Mouse (Mus musculus): Measurements from ENCODE around the gene Eef1akmt1. TPM values are rescaled to one million over a fixed set of nuclear protein-coding genes. Genes with fewer than 3 reads are reported as not detected.
A peak's percentile ranks its signal among the peaks of the same experiment; 100 is the strongest.

Eef1akmt1 gene
- polyA plus RNA-seq, 1 experiment from 2014 or later: 80.2 TPM

DNA sequence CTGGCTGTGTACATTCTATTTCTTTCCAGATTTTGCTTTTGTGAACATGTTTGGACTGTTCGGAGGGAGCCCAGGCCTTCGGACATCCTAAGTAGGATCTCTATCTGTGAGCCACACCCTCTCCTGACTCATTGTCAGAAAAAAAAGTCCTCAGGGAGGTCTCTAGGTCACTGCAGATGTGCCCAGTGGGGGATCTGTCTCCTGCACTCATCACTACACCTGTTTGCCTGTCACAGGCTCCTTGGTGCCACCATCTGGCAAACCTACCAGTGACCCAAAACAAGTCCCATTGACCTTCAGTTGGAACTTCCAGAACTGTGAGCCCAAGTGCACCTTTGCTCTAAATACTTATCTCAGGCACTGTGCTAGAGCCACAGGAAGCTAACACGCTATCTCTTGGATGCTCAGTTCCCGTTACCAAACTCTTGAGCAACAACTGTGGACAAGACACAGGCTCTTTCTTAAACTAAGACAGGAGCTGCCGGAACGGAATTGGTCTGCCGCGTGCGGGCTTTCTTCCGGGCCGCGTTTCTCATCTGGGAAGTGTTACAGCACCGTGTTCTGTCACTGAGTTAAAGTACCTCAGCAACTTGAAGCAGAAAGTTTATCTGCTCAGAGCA lies 27.9 kb downstream of the Eef1akmt1 start:
- no peak for ATAC-seq (ENCODE audit: low FRiP score)
- Histone ChIP-seq H3K4me3 (no peak overlapping the region), H3K9ac (no peak overlapping the region), H3K27me3 (peaks cover 3% of the 10 kb centered on the region; the same call in 1 of the 2 replicates), H3K4me2 (replicated peaks) (no peak overlapping the region), H3K9me3 (replicated peaks) (no peaks in the 10 kb centered on the region), H3K36me3 (no peaks in the 10 kb centered on the region; the same call in 1 of the 2 replicates), H3K27ac (no peak overlapping the region), H3K4me1 (peaks cover 2% of the 10 kb centered on the region; the same call in 1 of the 2 replicates)
- 94% methylated on average over 13 of the region's 13 CpGs for WGBS

DNA sequence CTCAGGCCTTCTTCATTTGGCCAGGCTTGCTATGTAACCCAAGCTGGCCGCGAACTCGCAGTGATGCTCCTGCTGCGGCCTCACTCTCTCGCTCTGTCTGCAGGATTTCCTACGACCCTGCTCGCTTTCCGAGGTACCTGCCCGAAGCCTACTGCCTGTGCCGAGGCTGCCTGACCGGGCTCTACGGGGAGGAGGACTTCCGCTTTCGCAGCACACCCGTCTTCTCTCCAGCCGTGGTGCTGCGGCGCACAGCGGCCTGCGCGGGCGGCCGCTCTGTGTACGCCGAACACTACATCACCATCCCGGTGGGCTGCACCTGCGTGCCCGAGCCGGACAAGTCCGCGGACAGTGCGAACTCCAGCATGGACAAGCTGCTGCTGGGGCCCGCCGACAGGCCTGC lies 29.2 kb downstream of the Eef1akmt1 start:
- H3K4me1 ChIP-seq: peaks cover 12% of the 10 kb centered on the region
- no peak overlapping the region for H3K27ac ChIP-seq
- 53% methylated on average over 34 of the region's 34 CpGs for WGBS
- H3K9ac ChIP-seq: no peak overlapping the region
- no peaks in the 10 kb centered on the region; the same call in 1 of the 2 replicates for H3K36me3 ChIP-seq
- peak overlapping the region; percentile 23; the same call in 1 of the 2 replicates for H3K4me2 ChIP-seq (replicated peaks)
- H3K4me3 ChIP-seq: no peak overlapping the region
- no peak for ATAC-seq (ENCODE audit: low FRiP score)
- H3K27me3 ChIP-seq: peaks cover 3% of the 10 kb centered on the region; the same call in 1 of the 2 replicates
- H3K9me3 ChIP-seq (replicated peaks): no peaks in the 10 kb centered on the region

DNA sequence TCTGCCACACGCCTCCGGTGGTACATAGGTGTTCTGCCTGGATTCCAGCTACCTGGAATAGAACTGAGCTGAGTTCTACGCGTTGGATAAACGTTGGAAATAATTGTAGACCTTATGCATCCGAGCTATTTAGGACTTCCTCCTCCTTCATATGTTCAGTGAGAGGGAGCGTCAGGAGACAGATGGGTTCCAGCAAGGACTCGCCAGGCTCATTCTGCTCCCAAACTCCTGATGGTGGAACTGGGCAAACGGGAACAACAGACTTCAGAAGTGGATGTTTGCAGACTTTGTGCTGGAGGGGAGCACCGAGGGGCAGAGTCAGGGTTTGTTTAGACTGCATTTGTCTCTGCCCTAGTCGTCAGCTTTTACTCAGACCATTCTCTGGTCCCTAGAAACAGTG lies 30.7 kb downstream of the Eef1akmt1 start:
- Histone ChIP-seq H3K4me1 (peaks cover 15% of the 10 kb centered on the region), H3K9ac (no peak overlapping the region), H3K27ac (no peak overlapping the region), H3K9me3 (replicated peaks) (no peaks in the 10 kb centered on the region), H3K36me3 (no peaks in the 10 kb centered on the region; the same call in 1 of the 2 replicates), H3K4me3 (no peak overlapping the region), H3K4me2 (replicated peaks) (no peak overlapping the region), H3K27me3 (peaks cover 6% of the 10 kb centered on the region)
- WGBS: 88% methylated on average over 11 of the region's 11 CpGs
- no peak for ATAC-seq (ENCODE audit: low FRiP score)

DNA sequence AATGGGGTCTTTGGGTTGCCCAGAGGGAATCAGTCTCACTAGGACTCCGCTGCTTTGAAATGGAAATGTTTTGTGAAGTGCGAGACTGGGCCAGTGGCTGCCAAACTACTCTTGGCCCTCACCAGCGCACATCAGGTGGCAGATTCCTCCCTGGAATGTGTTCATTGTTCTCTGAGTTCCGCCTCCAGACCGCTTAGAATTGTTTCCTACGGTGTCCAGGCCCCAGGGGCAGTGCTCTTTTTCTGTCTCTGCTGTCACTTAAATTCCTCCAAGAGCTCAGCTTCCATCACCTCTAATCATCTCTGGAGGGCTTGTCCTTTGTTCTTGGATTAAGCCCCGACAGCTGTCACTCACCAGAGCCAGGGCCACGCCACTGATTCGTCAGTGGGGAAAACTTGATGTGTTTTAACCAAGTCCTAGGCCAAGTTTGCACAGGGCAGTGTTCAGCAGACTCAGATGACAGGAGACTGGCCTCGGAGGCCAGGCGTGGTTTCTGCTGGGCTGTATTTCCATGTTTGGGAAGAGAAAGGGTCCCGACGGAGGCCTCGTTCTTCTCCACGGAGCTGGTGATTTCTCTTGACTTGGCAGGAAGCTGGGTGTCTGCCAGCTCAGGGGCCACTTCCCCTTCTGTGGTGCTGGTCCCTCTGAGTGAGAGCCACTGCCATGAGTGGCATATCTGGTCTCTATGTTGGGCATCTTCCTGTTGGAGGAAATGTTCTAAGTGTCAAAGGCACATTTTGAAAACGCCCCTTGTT lies 34.0 kb downstream of the Eef1akmt1 start:
- no peak overlapping the region for H3K9ac ChIP-seq
- H3K27me3 ChIP-seq: peaks cover 20% of the 10 kb centered on the region
- H3K9me3 ChIP-seq (replicated peaks): no peaks in the 10 kb centered on the region
- peaks cover 29% of the 10 kb centered on the region for H3K4me1 ChIP-seq
- 0 out of 2 replicates have a peak overlapping the region, but pooled peaks have one; percentile 5 for H3K27ac ChIP-seq
- no peaks in the 10 kb centered on the region for H3K36me3 ChIP-seq
- no peak overlapping the region for H3K4me3 ChIP-seq
- peak; percentile 36; the same call in 1 of the 2 replicates for ATAC-seq (ENCODE audit: low FRiP score)
- H3K4me2 ChIP-seq (replicated peaks): peak overlapping the region; percentile 9; the same call in 1 of the 2 replicates
- 6% methylated on average over 16 of the region's 16 CpGs for WGBS

DNA sequence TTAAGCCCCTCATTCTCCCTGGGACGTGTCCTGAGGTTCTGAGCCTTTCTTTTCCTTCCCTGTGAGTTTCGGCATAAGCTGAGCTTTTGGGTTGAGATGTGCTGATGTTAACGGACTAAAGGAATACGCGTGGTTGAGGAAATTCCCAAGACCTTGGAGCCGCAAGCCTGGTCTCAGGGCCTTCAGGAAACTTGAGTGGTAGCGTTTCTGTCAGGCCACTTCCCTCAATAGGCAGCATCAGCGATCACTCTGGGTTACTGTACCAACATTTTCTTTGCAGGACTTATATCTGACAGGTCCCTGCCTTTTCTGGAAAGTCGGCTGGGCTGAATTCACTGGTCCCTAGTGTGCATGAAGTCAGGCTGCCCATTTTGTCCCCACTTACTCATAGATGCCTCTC lies 34.6 kb downstream of the Eef1akmt1 start:
- no peaks in the 10 kb centered on the region for H3K9me3 ChIP-seq (replicated peaks)
- no peak overlapping the region for H3K9ac ChIP-seq
- no peak overlapping the region for H3K4me2 ChIP-seq (replicated peaks)
- H3K27ac ChIP-seq: 0 out of 2 replicates have a peak overlapping the region, but pooled peaks have one; percentile 5
- 33% methylated on average over 9 of the region's 9 CpGs for WGBS
- H3K36me3 ChIP-seq: no peaks in the 10 kb centered on the region
- peaks cover 29% of the 10 kb centered on the region for H3K4me1 ChIP-seq
- H3K4me3 ChIP-seq: no peak overlapping the region
- peaks cover 18% of the 10 kb centered on the region for H3K27me3 ChIP-seq
- no peak for ATAC-seq (ENCODE audit: low FRiP score)

DNA sequence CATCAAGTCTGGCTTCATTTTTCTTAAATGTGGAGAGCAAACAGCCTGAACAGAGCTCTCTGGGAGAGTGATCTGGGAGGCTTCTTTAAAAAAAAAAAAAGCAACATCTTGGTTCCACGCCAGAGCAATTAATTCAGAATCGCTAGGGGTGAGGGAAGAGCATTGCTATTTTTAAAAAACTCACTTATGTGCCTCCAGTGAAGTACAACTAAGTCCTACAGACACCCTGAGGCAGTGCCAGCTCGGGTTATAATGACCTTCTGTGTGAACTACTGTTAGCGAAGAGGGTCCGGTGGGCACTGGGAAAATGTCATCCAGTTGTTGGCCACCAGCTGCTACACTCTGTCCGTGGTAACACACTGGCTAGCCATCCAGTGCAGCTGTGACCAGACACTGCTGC lies 35.8 kb downstream of the Eef1akmt1 start:
- Histone ChIP-seq H3K36me3 (no peaks in the 10 kb centered on the region), H3K27me3 (peaks cover 18% of the 10 kb centered on the region), H3K4me2 (replicated peaks) (no peak overlapping the region), H3K27ac (no peak overlapping the region), H3K4me1 (peaks cover 29% of the 10 kb centered on the region), H3K9ac (no peak overlapping the region), H3K4me3 (no peak overlapping the region), H3K9me3 (replicated peaks) (no peaks in the 10 kb centered on the region)
- WGBS: 73% methylated on average over 6 of the region's 6 CpGs
- no peak for ATAC-seq (ENCODE audit: low FRiP score)

DNA sequence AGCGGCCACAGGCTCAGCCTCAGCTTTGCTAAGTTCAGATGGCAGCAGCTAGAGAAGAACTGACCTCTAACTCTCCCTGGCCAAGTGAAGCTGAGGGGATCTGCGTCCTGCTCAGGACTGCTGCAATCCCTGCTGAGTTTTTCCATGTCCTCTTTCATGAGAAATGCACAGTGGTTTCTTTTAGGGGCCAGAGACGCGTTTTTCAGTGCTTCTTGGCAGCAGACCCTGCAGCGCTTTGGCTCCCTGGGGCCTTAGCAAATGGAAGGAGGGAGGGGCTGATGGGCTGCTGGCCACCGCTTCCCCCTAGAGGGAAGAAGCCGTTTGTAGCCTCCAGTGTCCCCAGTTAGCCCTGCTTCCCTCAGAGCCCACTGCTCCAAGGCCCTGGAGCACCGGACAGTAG lies 36.5 kb downstream of the Eef1akmt1 start:
- Histone ChIP-seq H3K27ac (no peak overlapping the region), H3K4me3 (no peak overlapping the region), H3K9ac (no peak overlapping the region), H3K27me3 (peaks cover 18% of the 10 kb centered on the region), H3K9me3 (replicated peaks) (no peaks in the 10 kb centered on the region), H3K4me2 (replicated peaks) (0 out of 2 replicates have a peak overlapping the region, but pooled peaks have one; percentile 6), H3K4me1 (peaks cover 29% of the 10 kb centered on the region), H3K36me3 (no peaks in the 10 kb centered on the region)
- ATAC-seq (ENCODE audit: low FRiP score): 0 out of 2 replicates have a peak, but pooled peaks have one; percentile 41
- 11% methylated on average over 8 of the region's 8 CpGs for WGBS

DNA sequence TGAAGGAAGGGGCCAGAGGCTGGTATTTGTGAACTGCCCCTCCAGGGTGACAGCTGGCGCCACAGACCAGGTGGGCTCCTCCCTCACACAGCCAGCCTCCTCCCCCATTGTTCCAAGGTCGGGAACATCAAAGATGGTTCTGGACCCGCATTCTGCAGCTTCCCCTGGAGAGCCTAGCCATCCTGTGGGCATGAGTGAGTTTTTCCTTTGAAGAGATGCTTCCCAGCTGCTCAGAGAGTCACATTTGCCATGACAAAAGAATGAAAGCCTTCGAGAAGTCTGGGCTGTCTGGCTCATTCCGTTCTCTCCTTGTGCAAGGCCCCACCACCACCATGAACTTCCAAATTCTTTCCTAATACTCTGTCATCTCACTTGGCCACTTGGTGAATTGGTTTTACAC lies 37.1 kb downstream of the Eef1akmt1 start:
- H3K9ac ChIP-seq: no peak overlapping the region
- no peaks in the 10 kb centered on the region for H3K9me3 ChIP-seq (replicated peaks)
- H3K4me3 ChIP-seq: no peak overlapping the region
- no peaks in the 10 kb centered on the region for H3K36me3 ChIP-seq
- no peak overlapping the region for H3K27ac ChIP-seq
- peaks cover 31% of the 10 kb centered on the region for H3K4me1 ChIP-seq
- H3K4me2 ChIP-seq (replicated peaks): 0 out of 2 replicates have a peak overlapping the region, but pooled peaks have one; percentile 6
- ATAC-seq (ENCODE audit: low FRiP score): no peak
- peaks cover 18% of the 10 kb centered on the region for H3K27me3 ChIP-seq
- 8% methylated on average over 5 of the region's 5 CpGs for WGBS

DNA sequence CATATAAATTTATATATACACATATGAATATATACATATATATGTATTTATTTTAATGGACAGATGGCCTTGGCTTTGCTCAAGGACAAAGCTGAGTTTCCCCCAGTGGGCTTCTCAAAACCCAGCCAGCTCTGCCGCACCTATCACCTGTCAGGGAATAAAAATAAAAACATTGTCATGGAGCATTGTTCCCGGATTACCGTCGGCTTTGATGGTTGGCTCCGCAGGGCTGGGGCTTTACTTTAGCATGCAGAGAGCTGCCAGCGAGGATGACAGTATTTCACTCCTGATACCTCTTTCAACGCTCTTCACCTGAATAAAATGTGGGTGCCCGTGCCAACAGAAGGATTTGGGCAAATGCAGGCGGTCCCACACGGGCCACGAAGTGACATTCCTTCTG lies 37.6 kb downstream of the Eef1akmt1 start:
- Histone ChIP-seq H3K9ac (no peak overlapping the region), H3K4me2 (replicated peaks) (no peak overlapping the region), H3K27ac (no peak overlapping the region), H3K36me3 (no peaks in the 10 kb centered on the region), H3K9me3 (replicated peaks) (no peaks in the 10 kb centered on the region), H3K27me3 (peaks cover 18% of the 10 kb centered on the region), H3K4me3 (no peak overlapping the region), H3K4me1 (peaks cover 31% of the 10 kb centered on the region)
- no peak for ATAC-seq (ENCODE audit: low FRiP score)
- 18% methylated on average over 11 of the region's 11 CpGs for whole genome bisulfite sequencing

DNA sequence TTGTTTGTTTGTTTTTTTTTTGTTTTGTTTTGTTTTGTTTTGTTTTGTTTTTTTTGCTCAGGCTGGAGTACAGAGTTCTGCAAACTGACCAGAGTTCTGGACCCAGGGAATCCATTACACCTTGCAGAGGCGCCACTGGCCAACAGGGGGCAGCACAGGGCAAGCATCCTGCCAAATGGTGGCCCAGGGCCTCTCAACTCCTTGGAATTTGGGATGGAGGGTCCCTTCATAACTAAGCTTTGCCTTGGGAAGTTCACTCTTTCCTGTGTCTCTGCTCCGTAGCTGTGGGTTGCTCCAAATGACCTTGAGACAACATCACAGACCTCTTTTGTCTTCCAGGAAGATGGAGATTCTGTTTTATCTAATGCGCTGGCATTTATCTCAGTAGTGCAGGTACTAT lies 38.2 kb downstream of the Eef1akmt1 start:
- no peaks in the 10 kb centered on the region for H3K36me3 ChIP-seq
- H3K27ac ChIP-seq: no peak overlapping the region
- H3K9me3 ChIP-seq (replicated peaks): no peaks in the 10 kb centered on the region
- H3K27me3 ChIP-seq: peaks cover 18% of the 10 kb centered on the region
- no peak overlapping the region for H3K9ac ChIP-seq
- no peak overlapping the region for H3K4me2 ChIP-seq (replicated peaks)
- H3K4me1 ChIP-seq: peaks cover 31% of the 10 kb centered on the region
- no peak overlapping the region for H3K4me3 ChIP-seq
- ATAC-seq (ENCODE audit: low FRiP score): no peak
- 36% methylated on average over 3 of the region's 3 CpGs for WGBS

DNA sequence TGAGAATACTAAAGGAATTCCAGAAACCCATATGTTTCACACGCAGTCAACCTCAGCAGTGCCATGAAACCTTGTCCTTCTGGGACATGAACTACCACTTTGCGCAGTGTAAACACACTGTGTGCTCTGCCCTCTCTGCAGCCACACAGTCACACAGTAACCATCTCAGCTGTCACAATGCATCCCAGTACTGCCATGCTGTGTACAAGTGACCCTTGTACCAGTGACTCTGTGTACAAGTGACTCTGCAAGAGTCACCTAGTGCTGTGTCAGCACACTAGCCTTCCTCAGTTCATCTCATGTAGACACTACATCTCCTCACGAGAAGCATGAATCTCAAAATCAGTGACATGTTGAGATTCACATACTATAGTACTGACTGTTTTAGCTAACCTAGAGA lies 38.8 kb downstream of the Eef1akmt1 start:
- H3K4me3 ChIP-seq: no peak overlapping the region
- H3K27me3 ChIP-seq: peaks cover 19% of the 10 kb centered on the region
- 92% methylated on average over 3 of the region's 3 CpGs for WGBS
- no peak overlapping the region for H3K27ac ChIP-seq
- no peak overlapping the region for H3K9ac ChIP-seq
- H3K4me1 ChIP-seq: peaks cover 24% of the 10 kb centered on the region
- H3K9me3 ChIP-seq (replicated peaks): no peaks in the 10 kb centered on the region
- ATAC-seq (ENCODE audit: low FRiP score): no peak
- H3K4me2 ChIP-seq (replicated peaks): no peak overlapping the region
- no peaks in the 10 kb centered on the region for H3K36me3 ChIP-seq

DNA sequence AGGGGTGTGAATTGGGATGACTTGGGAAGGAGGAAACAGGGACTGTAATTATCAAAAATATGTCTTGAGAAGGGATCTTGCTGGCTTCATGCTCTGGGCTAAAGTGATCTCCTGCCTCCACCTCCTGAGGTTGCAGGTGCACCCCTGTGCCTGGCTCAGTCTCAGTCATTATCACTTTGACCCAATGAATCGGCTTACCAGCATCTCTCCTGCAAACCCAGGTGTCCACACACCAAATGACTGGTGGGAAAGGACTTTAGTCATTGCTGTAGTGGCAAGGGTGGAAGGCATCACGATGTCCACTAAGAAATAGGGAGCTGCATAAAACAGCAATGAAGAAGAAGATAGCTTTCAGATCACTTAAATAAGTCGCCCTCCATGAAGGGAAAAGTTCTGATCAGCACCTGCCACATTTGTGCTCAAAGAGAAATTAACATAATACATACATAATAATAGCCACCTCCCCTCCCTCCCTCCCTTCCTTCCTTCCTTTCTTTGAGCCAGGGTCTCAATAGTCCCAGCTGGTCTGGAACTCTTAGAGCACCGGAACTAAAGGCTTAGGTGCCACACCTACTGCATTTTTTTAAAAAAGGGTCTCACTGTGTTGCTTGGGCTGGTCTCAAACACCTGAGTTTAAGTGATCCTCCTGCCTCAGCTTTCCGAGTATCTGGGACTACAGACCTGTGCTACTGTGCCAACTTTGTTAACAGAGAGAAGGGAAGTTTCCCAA lies 41.5 kb downstream of the Eef1akmt1 start:
- no peak for ATAC-seq (ENCODE audit: low FRiP score)
- no peak overlapping the region for H3K9ac ChIP-seq
- no peaks in the 10 kb centered on the region for H3K9me3 ChIP-seq (replicated peaks)
- peaks cover 32% of the 10 kb centered on the region for H3K27me3 ChIP-seq
- 64% methylated on average over 5 of the region's 5 CpGs for WGBS
- H3K4me3 ChIP-seq: no peak overlapping the region
- peaks cover 17% of the 10 kb centered on the region for H3K4me1 ChIP-seq
- H3K27ac ChIP-seq: no peak overlapping the region
- no peak overlapping the region for H3K4me2 ChIP-seq (replicated peaks)
- no peaks in the 10 kb centered on the region for H3K36me3 ChIP-seq

All from hindbrain, embryonic 12.5 days (tissue).